9 mouse cellular contexts compared by ENCODE assay signal in genomic region chr1:53773994-53774393, GRCm38 (mm10). TPM values are rescaled to one million over a fixed set of nuclear protein-coding genes. Genes with fewer than 3 reads are reported as not detected.
DNase-seq lines count a peak whose midpoint lies in the region; ATAC-seq and TF ChIP-seq lines count a peak whose summit lies in the region.
"Had no signal": no experiment of that assay in that cellular context is flagged by ENCODE, and none has a peak within 500 bp of the region (broad histone marks: within the 10 kb centered on the region; RNA-seq: fewer than 3 reads in every experiment).

No protein-coding gene starts in this region.

- no peaks in the 10 kb centered on the region for H3K9me3 ChIP-seq in heart, embryonic 10.5 days
- no peaks in the 10 kb centered on the region for H3K9me3 ChIP-seq in liver, embryonic 14.5 days (ENCODE audit: control insufficient read depth, low read length)
- H3K9me3 ChIP-seq: heart, embryonic 13.5 days had no signal

- intact Hi-C loops in heart, adult 2 months (cut with DNase I), result no loop called here

- no peak overlapping the region for H3K4me2 ChIP-seq in liver, embryonic 14.5 days (ENCODE audit: low read depth)
- H3K4me2 ChIP-seq: heart, embryonic 13.5 days had no signal

- H3K4me1 ChIP-seq in heart, adult 2 months (ENCODE audit: control insufficient read depth, insufficient read depth, low read length), result peaks cover 1% of the 10 kb centered on the region
- H3K4me1 ChIP-seq in heart, embryonic 10.5 days, result no peaks in the 10 kb centered on the region
- H3K4me1 ChIP-seq in bone marrow macrophage, adult 2 months (ENCODE audit: control insufficient read depth, insufficient read depth, low read length), result peaks cover 28% of the 10 kb centered on the region
- peaks cover 0 to 2% of the 10 kb centered on the region in 2 experiments; a peak in 2 of 4 replicates for H3K4me1 ChIP-seq in liver, embryonic 14.5 days (replicated peaks; ENCODE audit: control insufficient read depth in 2 of 2, insufficient read depth in 2 of 2, low read length in 1 of 2)
- H3K4me1 ChIP-seq: heart, embryonic 13.5 days had no signal

- no peak overlapping the region for H3K4me3 ChIP-seq in heart, adult 2 months
- H3K4me3 ChIP-seq in heart, embryonic 10.5 days, result no peak overlapping the region
- H3K4me3 ChIP-seq in bone marrow macrophage, adult 2 months (ENCODE audit: insufficient read depth, low read length), result no peak overlapping the region
- H3K4me3 ChIP-seq in liver, embryonic 14.5 days (ENCODE audit: insufficient read depth in 1 of 2, low read depth in 2 of 2, low read length in 2 of 2), result no peak overlapping the region
- H3K4me3 ChIP-seq: heart, embryonic 13.5 days had no signal

- DNase-seq in heart, adult 2 months, result peak in 1 of 2 experiments; percentile 60
- DNase-seq in heart, embryonic 10.5 days (ENCODE audit: low spot score), result no peak
- peak; percentile 16 to 35 (median 20) for DNase-seq in liver, embryonic 14.5 days (ENCODE audit: low read depth in 3 of 3, low spot score in 3 of 3)
- peak; percentile 70 to 74 for DNase-seq in spleen, postnatal 4 days (ENCODE audit: low spot score in 2 of 2)
- DNase-seq in ovary, postnatal 14 days (ENCODE audit: low spot score), result no peak
- no peak for DNase-seq in urinary bladder, adult 18-20 months (ENCODE audit: low spot score in 2 of 2)
- no peak for DNase-seq in testis, postnatal 10 days (ENCODE audit: low spot score)

- no peaks in the 10 kb centered on the region for H3K27me3 ChIP-seq in heart, adult 2 months (ENCODE audit: control insufficient read depth, insufficient read depth, low read length)
- H3K27me3 ChIP-seq in heart, embryonic 10.5 days (ENCODE audit: insufficient read depth, poor library complexity, severe bottlenecking), result no peaks in the 10 kb centered on the region
- H3K27me3 ChIP-seq in liver, embryonic 14.5 days (ENCODE audit: control insufficient read depth, insufficient read depth, low read length), result no peaks in the 10 kb centered on the region
- H3K27me3 ChIP-seq: heart, embryonic 13.5 days had no signal

- TF ChIP-seq CTCF in heart, adult 2 months (IDR thresholded peaks at IDR 0.05), result no peak
- TF ChIP-seq CTCF in bone marrow macrophage, adult 2 months (IDR thresholded peaks at IDR 0.05; ENCODE audit: low read depth, low read length), result no peak
- no peak for TF ChIP-seq CTCF in liver, embryonic 14.5 days (IDR thresholded peaks at IDR 0.05; ENCODE audit: low read depth)

- ATAC-seq in liver, embryonic 14.5 days (ENCODE audit: insufficient read depth), result no peak

- H3K27ac ChIP-seq in heart, adult 2 months, result peak overlapping the region; percentile 32; the same call in 1 of the 2 replicates
- no peak overlapping the region for H3K27ac ChIP-seq in heart, embryonic 10.5 days
- H3K27ac ChIP-seq in bone marrow macrophage, adult 2 months (ENCODE audit: insufficient read depth, low read depth, low read length), result peak overlapping the region; percentile 94
- no peak overlapping the region for H3K27ac ChIP-seq in liver, embryonic 14.5 days
- H3K27ac ChIP-seq: heart, embryonic 13.5 days had no signal

- TF ChIP-seq EP300 in heart, adult 2 months (IDR thresholded peaks at IDR 0.05; ENCODE audit: insufficient read depth, low read depth, low read length), result no peak
- TF ChIP-seq EP300 in liver, embryonic 14.5 days (IDR thresholded peaks at IDR 0.05; ENCODE audit: low read depth), result no peak

- no peak overlapping the region for H3K9ac ChIP-seq in heart, adult 2 months (ENCODE audit: low read depth, low read length)
- H3K9ac ChIP-seq in liver, embryonic 14.5 days (replicated peaks), result no peak overlapping the region
- H3K9ac ChIP-seq: heart, embryonic 13.5 days had no signal

- H3K79me2 ChIP-seq in heart, adult 2 months (replicated peaks; ENCODE audit: control insufficient read depth, insufficient read depth, low read length), result peaks cover 2% of the 10 kb centered on the region

- peaks cover 6% of the 10 kb centered on the region for H3K36me3 ChIP-seq in heart, adult 2 months (ENCODE audit: control insufficient read depth, insufficient read depth, low read length)
- H3K36me3 ChIP-seq in heart, embryonic 10.5 days, result no peaks in the 10 kb centered on the region
- H3K36me3 ChIP-seq in liver, embryonic 14.5 days (replicated peaks; ENCODE audit: control insufficient read depth, insufficient read depth, low read depth), result no peaks in the 10 kb centered on the region

- no peak for TF ChIP-seq POLR2A in heart, adult 2 months (IDR thresholded peaks at IDR 0.05; ENCODE audit: insufficient read depth, low read depth, low read length)
- TF ChIP-seq POLR2A in bone marrow macrophage, adult 2 months (IDR thresholded peaks at IDR 0.05; ENCODE audit: borderline replicate concordance, low read depth, low read length), result no peak

- 54% methylated on average over 6 of the region's 6 CpGs for WGBS in heart, adult 2 months
- 73% methylated on average over 6 of the region's 6 CpGs for WGBS in heart, embryonic 10.5 days
- WGBS in liver, embryonic 14.5 days (ENCODE audit: insufficient replicate concordance), result 10% methylated on average over 6 of the region's 6 CpGs

RNA-seq across cellular contexts. Expression of gene Stk17b, which starts 11.0 kb away (rescaled TPM):
- 10 to 100 TPM; 12.5 to 13.5 TPM for total RNA-seq in heart, adult 2 months (2021)
- polyA plus RNA-seq in heart, adult 2 months (2012; rRNA removed), result 3.5 and 4.5 TPM in 2 replicates
- 12.0 and 15.3 TPM in 2 replicates for polyA plus RNA-seq in heart, embryonic 10.5 days (2016; fragmentation: Nextera tagmentation; extraction: Ambion mirVana)
- 81.1 TPM in 2 replicates for polyA plus RNA-seq in bone marrow macrophage, adult 2 months (2012; ENCODE audit: insufficient read depth, insufficient read length, missing spikeins)
- 3.9 and 6.8 TPM in 2 replicates for polyA plus RNA-seq in liver, embryonic 14.5 days (2012; rRNA removed)
- polyA plus RNA-seq in liver, embryonic 14.5 days (2014; fragmentation: Nextera tagmentation; extraction: Ambion mirVana), result 19.8 and 21.8 TPM in 2 replicates

Comparison
In these comparisons a context has a peak if more than half of its experiments do, and no peak if none do; other contexts are left out.
1. H3K27ac ChIP-seq: peak in heart, adult 2 months (single experiment) and bone marrow macrophage, adult 2 months (single experiment); none in heart, embryonic 10.5 days (single experiment) and liver, embryonic 14.5 days (single experiment).
2. DNase-seq: peak in liver, embryonic 14.5 days (3 of 3) and spleen, postnatal 4 days (2 of 2); none in heart, embryonic 10.5 days (single experiment), ovary, postnatal 14 days (single experiment), urinary bladder, adult 18-20 months (0 of 2) and testis, postnatal 10 days (single experiment).